Mouse (Mus musculus) midbrain, embryonic 12.5 days (tissue): Measurements from ENCODE around the gene Rbfox3. TPM values are rescaled to one million over a fixed set of nuclear protein-coding genes. Genes with fewer than 3 reads are reported as not detected.

Experiments used
- ATAC-seq: fragments of 200-750 bp; cut with Nextera tagmentation; 2 replicates; pipeline ENCODE4 v1.8.0; 2017; ENCODE audit warnings: low read depth, moderate TSS enrichment, moderate library complexity; ENCODE audit not compliant: low FRiP score
- H3K27ac ChIP-seq: fragments of 300-500 bp; sonication (generic); replicated peaks from 2 replicates; pipeline ENCODE4 v1.5.1; 2016; ENCODE audit warnings: mild to moderate bottlenecking
- H3K27me3 ChIP-seq: fragments of 300-500 bp; sonication (generic); 2 replicates; pipeline ENCODE4 v1.6.1; 2016; ENCODE audit warnings: mild to moderate bottlenecking
- H3K36me3 ChIP-seq: fragments of 300-500 bp; sonication (generic); 2 replicates; pipeline ENCODE4 v1.6.1; 2016
- H3K4me1 ChIP-seq: fragments of 300-500 bp; sonication (generic); 2 replicates; pipeline ENCODE4 v1.6.1; 2016
- H3K4me2 ChIP-seq: fragments of 300-500 bp; sonication (generic); replicated peaks from 2 replicates; pipeline ENCODE4 v1.6.1; 2016; ENCODE audit warnings: mild to moderate bottlenecking, moderate library complexity
- H3K4me3 ChIP-seq: fragments of 300-500 bp; sonication (generic); 2 replicates; pipeline ENCODE4 v1.5.1; 2016; ENCODE audit warnings: mild to moderate bottlenecking
- H3K9ac ChIP-seq: fragments of 300-500 bp; sonication (generic); replicated peaks from 2 replicates; pipeline ENCODE4 v1.6.1; 2016; ENCODE audit warnings: mild to moderate bottlenecking, moderate library complexity
- H3K9me3 ChIP-seq: fragments of 300-500 bp; sonication (generic); 2 replicates; pipeline ENCODE4 v1.6.1; 2016; ENCODE audit warnings: mild to moderate bottlenecking
- WGBS: fragments of 180-500 bp; shearing (Covaris S2); methylation state at CpG from one replicate; pipeline ENCODE4 v1.1.7; 2016; 5-methylcytosine and 5-hydroxymethylcytosine counted together
- polyA plus RNA-seq: library from polyadenylated mRNA; unstranded; fragments of >200 nt; fragmentation: Nextera tagmentation; extraction: Ambion mirVana; gene quantifications from 2 replicates; pipeline ENCODE4 v1.2.1, GENCODE M21; 2016

Rbfox3 gene
- polyA plus RNA-seq, 1 experiment from 2014 or later: 16.0 TPM

DNA sequence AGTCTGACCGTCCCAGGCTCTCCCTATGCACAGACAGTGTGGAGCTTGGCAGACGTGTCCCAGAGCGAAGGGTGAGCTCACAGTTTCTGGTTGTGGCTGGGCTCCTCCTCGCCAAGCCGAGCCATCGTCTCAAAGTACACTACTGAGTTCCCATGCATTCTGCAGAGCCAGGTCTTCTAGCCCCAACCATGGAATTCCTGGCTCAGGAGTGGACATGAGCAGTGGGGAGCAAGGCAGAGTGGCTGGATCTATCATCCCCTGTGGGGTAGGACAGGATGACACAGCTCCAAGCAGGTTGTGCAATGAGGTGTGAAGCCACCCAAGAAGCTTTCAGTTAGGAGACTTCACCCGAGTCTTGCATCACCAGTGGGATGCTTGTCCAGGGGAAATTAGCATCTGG, 338.4 kb downstream of the Rbfox3 start:
- no peak overlapping the region for H3K27ac ChIP-seq
- no peaks in the 10 kb centered on the region for H3K36me3 ChIP-seq
- ATAC-seq: no peak
- H3K9ac ChIP-seq: no peak overlapping the region
- no peak overlapping the region for H3K4me3 ChIP-seq
- peaks cover 55% of the 10 kb centered on the region for H3K27me3 ChIP-seq
- peaks cover 33% of the 10 kb centered on the region for H3K4me1 ChIP-seq
- no peak overlapping the region for H3K4me2 ChIP-seq
- H3K9me3 ChIP-seq: no peaks in the 10 kb centered on the region
- WGBS: 66% methylated on average over 7 of the region's 7 CpGs

DNA sequence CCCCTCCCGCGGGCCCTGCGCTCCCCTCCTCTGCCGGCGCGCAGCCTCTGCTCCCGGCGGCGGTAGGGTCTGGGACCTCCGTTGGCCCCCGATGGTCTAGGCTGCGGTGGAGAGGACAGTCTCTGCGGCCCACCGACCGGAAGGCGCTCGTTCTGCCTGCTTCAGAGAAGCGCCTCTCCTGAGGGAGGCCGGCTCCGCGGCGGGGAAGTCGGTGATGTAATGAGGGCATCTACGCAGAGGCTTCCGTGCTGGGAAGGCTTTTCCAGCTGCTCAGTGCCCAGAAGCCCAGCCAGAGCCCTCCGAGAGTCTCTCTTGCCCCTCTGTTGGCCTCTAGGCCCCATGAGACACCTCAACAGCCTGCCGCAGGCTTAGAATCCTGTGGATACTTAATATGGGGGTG, 341.2 kb downstream of the Rbfox3 start:
- no peak for ATAC-seq
- peaks cover 24% of the 10 kb centered on the region for H3K4me1 ChIP-seq
- H3K27me3 ChIP-seq: peaks cover 66% of the 10 kb centered on the region
- H3K9me3 ChIP-seq: no peaks in the 10 kb centered on the region
- H3K9ac ChIP-seq: 0 out of 2 replicates have a peak overlapping the region, but pooled peaks have one; percentile 15
- WGBS: under 1% methylated on average over 27 of the region's 27 CpGs
- H3K4me2 ChIP-seq: peak overlapping the region; percentile 59
- H3K4me3 ChIP-seq: peak overlapping the region; percentile 40
- no peak overlapping the region for H3K27ac ChIP-seq
- no peaks in the 10 kb centered on the region for H3K36me3 ChIP-seq

DNA sequence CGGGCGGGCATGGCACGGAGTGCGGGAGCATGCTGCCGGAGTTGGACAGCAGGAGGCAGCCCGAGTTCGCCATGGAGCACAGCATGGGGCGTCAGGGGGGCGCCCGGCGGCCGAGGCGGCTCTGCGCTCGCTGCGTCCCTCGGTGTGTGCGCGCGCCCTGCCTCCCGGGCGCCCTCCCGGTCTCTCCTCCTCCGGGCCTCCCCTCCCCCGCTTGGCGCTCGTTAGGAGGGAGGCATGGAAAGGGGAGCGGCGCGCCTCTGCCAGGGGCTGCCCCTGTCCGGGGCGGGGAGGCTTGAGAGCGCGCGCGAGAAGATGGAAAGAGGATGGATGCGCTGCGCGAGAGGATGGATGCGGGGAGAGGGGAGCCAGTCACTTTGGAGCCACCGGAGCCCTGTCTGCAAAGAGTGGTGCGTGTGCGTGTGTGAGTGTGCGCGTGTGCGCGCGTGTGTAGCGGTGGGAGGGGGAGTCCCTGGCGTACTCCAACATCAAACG, 341.8 kb downstream of the Rbfox3 start:
- peak overlapping the region; percentile 59 for H3K4me2 ChIP-seq
- H3K4me1 ChIP-seq: peaks cover 24% of the 10 kb centered on the region
- peak overlapping the region; percentile 40 for H3K4me3 ChIP-seq
- peaks cover 66% of the 10 kb centered on the region for H3K27me3 ChIP-seq
- 0 out of 2 replicates have a peak overlapping the region, but pooled peaks have one; percentile 15 for H3K9ac ChIP-seq
- H3K27ac ChIP-seq: no peak overlapping the region
- no peaks in the 10 kb centered on the region for H3K9me3 ChIP-seq
- H3K36me3 ChIP-seq: no peaks in the 10 kb centered on the region
- WGBS: under 1% methylated on average over 34 of the region's 51 CpGs
- no peak for ATAC-seq

DNA sequence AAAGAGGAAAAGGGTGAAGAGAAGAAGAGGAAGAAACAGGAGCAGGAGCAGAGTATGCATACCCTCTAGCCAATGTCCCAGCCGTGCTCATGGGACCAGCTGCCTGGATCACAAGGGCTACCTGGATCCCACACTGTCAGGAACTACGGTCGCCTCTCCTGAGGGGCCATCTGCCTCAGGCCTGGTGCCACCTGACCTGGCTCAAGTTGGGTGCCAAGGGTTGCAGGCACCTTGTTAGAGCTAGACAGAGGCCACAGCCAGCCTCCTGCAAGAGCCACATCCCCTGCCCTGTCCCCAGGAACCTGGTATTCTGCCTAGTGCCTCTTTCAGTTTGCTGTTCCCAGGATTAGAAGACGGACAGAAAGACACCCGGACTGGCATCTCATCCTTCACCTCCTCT, 347.5 kb downstream of the Rbfox3 start:
- no peak for ATAC-seq
- Histone ChIP-seq H3K9me3 (no peaks in the 10 kb centered on the region), H3K4me3 (no peak overlapping the region), H3K27ac (no peak overlapping the region), H3K4me1 (peaks cover 3% of the 10 kb centered on the region), H3K36me3 (no peaks in the 10 kb centered on the region), H3K4me2 (no peak overlapping the region), H3K9ac (no peak overlapping the region), H3K27me3 (peaks cover 22% of the 10 kb centered on the region)
- 86% methylated on average over 5 of the region's 5 CpGs for WGBS

DNA sequence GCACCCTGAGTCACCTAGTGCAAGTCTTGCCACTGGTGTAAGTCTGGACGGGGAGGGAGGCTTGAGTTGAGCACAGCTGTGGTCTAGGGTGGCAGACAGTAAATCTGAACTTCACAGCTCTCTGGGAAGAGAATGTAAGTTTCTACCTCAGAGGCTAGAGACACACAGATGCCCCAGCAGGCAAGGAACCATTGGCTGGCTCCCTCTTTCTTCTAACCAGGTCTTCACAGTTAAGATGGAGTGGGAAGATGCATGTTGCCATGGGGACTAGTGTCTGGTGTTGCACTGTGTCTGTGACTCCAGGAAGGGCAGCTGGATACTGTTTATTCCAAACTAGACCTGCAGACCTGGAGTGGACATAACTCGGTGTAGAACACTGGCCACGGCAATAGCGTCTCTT, 348.6 kb downstream of the Rbfox3 start:
- H3K9me3 ChIP-seq: no peaks in the 10 kb centered on the region
- H3K9ac ChIP-seq: no peak overlapping the region
- 83% methylated on average over 4 of the region's 4 CpGs for WGBS
- no peak for ATAC-seq
- H3K27ac ChIP-seq: no peak overlapping the region
- H3K27me3 ChIP-seq: peaks cover 12% of the 10 kb centered on the region
- no peak overlapping the region for H3K4me3 ChIP-seq
- no peak overlapping the region for H3K4me2 ChIP-seq
- no peaks in the 10 kb centered on the region for H3K36me3 ChIP-seq
- H3K4me1 ChIP-seq: no peaks in the 10 kb centered on the region

DNA sequence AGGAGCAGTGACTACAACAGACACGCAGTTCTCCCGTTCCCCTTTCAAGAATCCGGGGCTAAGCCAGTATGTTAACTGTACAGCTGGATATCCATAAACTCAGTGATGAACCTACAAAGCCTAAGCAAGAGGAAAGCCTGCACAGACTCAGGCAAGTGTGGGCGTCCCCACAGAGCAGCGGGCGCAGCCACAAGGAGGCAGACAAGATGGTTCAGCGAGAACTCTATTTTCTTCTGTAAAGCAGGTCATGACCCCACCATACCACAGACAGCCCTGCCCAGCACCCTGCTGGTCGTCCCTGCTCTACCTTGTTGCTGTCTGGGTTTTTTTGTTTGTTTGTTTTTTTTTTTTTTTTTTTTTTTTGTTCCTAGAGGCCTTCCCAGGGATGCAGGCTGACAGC, 353.2 kb downstream of the Rbfox3 start:
- Histone ChIP-seq H3K4me1 (peaks cover 16% of the 10 kb centered on the region), H3K4me2 (no peak overlapping the region), H3K9ac (no peak overlapping the region), H3K27me3 (peaks cover 5% of the 10 kb centered on the region; the same call in 1 of the 2 replicates), H3K4me3 (no peak overlapping the region), H3K27ac (no peak overlapping the region), H3K36me3 (no peaks in the 10 kb centered on the region), H3K9me3 (no peaks in the 10 kb centered on the region)
- no peak for ATAC-seq
- 49% methylated on average over 8 of the region's 8 CpGs for WGBS

DNA sequence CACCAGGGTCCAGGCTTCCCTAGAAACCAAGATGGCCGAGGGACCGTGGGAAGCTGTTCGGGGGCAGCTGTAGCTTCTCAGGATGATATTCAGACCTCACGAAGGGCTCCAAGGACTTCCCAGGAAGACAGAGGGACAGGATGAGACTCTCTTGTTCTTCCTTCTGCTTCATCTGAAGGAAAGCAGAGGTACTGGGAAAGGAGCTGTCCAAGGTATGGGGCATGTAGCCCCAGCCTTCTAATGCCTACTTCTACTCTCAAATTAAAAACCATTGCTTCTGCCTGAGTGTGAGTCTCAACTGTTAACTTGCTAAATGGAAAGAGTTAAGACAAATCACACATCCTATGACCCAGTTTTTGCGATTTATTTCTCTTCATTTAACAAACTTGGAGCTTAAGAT, 355.8 kb downstream of the Rbfox3 start:
- Histone ChIP-seq H3K4me1 (peaks cover 38% of the 10 kb centered on the region), H3K4me2 (no peak overlapping the region), H3K9me3 (no peaks in the 10 kb centered on the region), H3K9ac (no peak overlapping the region), H3K4me3 (no peak overlapping the region), H3K27ac (no peak overlapping the region), H3K27me3 (peaks cover 9% of the 10 kb centered on the region; the same call in 1 of the 2 replicates), H3K36me3 (no peaks in the 10 kb centered on the region)
- no peak for ATAC-seq
- 64% methylated on average over 5 of the region's 5 CpGs for WGBS

DNA sequence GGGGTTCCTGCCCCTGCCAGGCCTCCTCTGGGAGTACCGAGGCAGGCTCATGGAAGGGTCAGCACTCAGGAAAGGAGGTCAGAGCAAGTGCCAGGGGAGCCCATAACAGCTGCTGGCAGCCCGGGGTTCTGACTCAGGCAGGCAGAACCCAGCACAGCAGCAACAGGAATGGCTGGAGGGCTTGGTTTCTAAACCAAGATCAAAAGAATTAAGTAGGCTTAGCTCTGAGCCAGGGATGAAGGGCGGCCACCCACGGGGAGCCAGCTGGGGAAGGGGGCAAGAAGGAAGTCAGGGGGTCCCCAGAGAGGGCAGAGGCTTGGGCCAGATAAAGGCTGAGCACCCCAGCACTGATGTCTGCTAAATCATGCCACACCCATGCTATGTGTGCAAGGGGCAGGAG, 356.9 kb downstream of the Rbfox3 start:
- peak; percentile 19; the same call in 1 of the 2 replicates for ATAC-seq
- Histone ChIP-seq H3K4me1 (peaks cover 41% of the 10 kb centered on the region), H3K9me3 (no peaks in the 10 kb centered on the region), H3K9ac (no peak overlapping the region), H3K27ac (0 out of 2 replicates have a peak overlapping the region, but pooled peaks have one; percentile 52), H3K4me3 (no peak overlapping the region), H3K27me3 (peaks cover 9% of the 10 kb centered on the region; the same call in 1 of the 2 replicates), H3K4me2 (0 out of 2 replicates have a peak overlapping the region, but pooled peaks have one; percentile 7), H3K36me3 (no peaks in the 10 kb centered on the region)
- WGBS: 1% methylated on average over 4 of the region's 4 CpGs

DNA sequence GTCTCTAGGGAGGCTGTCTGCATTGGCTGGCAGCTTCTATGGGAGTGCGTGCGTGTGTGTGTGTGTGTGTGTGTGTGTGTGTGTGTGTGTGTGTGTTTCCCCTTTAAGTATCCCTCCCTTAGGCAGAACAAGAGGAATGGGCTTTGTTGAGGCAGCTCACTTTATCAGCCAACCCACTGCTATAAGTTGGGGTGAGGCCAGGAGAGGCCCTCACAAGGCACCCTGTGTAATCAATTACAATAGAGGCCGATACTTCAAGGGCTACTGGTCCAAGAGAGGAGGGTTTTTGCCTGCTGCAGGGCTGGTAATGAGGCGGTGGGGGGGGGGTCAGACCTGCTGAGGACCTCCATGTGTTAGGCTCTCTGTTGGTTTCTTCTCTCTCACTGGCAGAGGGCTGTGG, 357.5 kb downstream of the Rbfox3 start:
- Histone ChIP-seq H3K4me1 (peaks cover 41% of the 10 kb centered on the region), H3K27me3 (peaks cover 9% of the 10 kb centered on the region; the same call in 1 of the 2 replicates), H3K27ac (0 out of 2 replicates have a peak overlapping the region, but pooled peaks have one; percentile 52), H3K4me3 (no peak overlapping the region), H3K4me2 (0 out of 2 replicates have a peak overlapping the region, but pooled peaks have one; percentile 7), H3K36me3 (no peaks in the 10 kb centered on the region), H3K9ac (no peak overlapping the region), H3K9me3 (no peaks in the 10 kb centered on the region)
- WGBS: 26% methylated on average over 4 of the region's 4 CpGs
- ATAC-seq: no peak

DNA sequence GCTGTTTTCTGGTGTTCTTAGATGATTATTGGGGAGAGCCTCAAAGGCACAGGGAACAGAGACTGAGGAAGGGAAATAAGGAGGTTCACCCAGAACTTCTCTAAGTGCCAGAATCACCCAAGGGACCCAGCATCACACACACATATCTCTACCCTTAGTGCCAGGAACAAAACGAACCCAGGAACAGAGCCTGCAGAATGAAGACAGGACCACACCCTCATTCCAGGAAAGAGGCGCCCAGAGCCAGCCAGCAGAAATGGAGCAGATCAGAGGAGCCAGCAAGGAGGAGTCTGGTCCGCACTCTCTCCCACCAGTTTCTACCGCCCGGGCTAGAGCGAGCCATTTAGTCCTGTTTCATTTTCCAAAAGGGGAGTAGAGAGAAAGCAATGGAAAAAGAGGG, 358.4 kb downstream of the Rbfox3 start:
- H3K4me2 ChIP-seq: no peak overlapping the region
- 49% methylated on average over 6 of the region's 6 CpGs for WGBS
- H3K4me1 ChIP-seq: peaks cover 41% of the 10 kb centered on the region

DNA sequence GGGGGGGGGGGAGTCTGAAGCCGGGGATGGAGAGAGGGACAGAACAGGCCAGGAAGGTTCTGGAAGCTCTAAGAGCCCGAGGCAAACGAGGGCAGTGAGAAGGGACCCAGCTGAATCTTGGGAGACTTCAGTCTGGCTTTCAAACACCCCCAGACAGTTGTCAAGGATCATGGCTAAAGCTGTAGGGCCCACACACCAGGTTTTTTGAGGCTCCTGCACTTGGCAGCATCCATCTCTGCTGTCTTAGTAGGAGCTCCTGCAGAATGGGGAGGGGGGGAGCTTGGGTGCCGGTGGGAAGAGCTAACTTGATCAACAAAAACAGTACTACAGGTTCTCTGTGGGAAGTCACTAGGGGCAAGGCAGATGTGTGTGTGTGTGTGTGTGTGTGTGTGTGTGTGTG, 358.9 kb downstream of the Rbfox3 start:
- Histone ChIP-seq H3K9ac (no peak overlapping the region), H3K4me1 (peaks cover 41% of the 10 kb centered on the region), H3K27me3 (peaks cover 9% of the 10 kb centered on the region; the same call in 1 of the 2 replicates), H3K36me3 (no peaks in the 10 kb centered on the region), H3K4me3 (no peak overlapping the region), H3K9me3 (no peaks in the 10 kb centered on the region), H3K27ac (no peak overlapping the region), H3K4me2 (no peak overlapping the region)
- ATAC-seq: no peak
- 83% methylated on average over 3 of the region's 4 CpGs for whole genome bisulfite sequencing

More for the DNA sequence above, 358.4 kb downstream of the Rbfox3 start:
- no peaks in the 10 kb centered on the region for H3K9me3 ChIP-seq
- H3K36me3 ChIP-seq: no peaks in the 10 kb centered on the region
- H3K9ac ChIP-seq: no peak overlapping the region
- no peak for ATAC-seq
- H3K4me3 ChIP-seq: no peak overlapping the region
- H3K27me3 ChIP-seq: peaks cover 9% of the 10 kb centered on the region; the same call in 1 of the 2 replicates
- H3K27ac ChIP-seq: no peak overlapping the region

DNA sequence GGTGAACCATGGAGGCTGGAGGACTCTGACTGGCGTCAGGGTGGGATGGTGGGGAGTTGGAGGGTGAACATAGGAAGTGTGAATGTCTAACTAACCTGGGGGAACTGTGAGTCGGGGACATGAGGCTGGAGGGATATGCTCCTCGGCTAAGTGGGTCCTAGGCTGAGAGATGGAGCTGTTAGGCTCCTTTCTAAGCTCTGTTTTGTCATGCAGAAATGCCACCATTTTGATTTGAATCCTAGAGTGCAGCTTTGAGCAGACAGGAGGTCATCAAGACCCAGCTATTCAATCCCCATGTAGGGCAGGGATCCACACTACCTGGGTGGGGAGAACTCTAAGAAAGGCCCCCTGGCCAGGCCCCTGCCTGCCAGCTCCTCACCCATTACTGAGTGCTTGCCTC, 359.7 kb downstream of the Rbfox3 start:
- Histone ChIP-seq H3K4me3 (no peak overlapping the region), H3K27me3 (peaks cover 9% of the 10 kb centered on the region; the same call in 1 of the 2 replicates), H3K9me3 (no peaks in the 10 kb centered on the region), H3K4me2 (no peak overlapping the region), H3K9ac (no peak overlapping the region), H3K4me1 (peaks cover 41% of the 10 kb centered on the region), H3K36me3 (no peaks in the 10 kb centered on the region), H3K27ac (0 out of 2 replicates have a peak overlapping the region, but pooled peaks have one; percentile 8)
- no peak for ATAC-seq
- 42% methylated on average over 3 of the region's 3 CpGs for WGBS
